Mouse (Mus musculus) liver, adult 2 months (tissue): Measurements from ENCODE around the gene Taf8.

ENCODE experiments used
- CTCF ChIP-seq: fragments of 200-500 bp; IDR thresholded peaks from 2 replicates; pipeline ENCODE4 v1.5.1; 2011; ENCODE audit warnings: low read depth, low read length, control low read depth
- POLR2A ChIP-seq: fragments of 200-500 bp; IDR thresholded peaks from 2 replicates; pipeline ENCODE4 v1.6.1; 2011; ENCODE audit warnings: low read length, control low read depth; ENCODE audit not compliant: insufficient read depth; ENCODE audit errors: extremely low read depth

- no peak for TF ChIP-seq POLR2A
- no peak for TF ChIP-seq CTCF
These were observed 60.6 kb downstream of the Taf8 start for GRCm38 (mm10) chr17:47441296-47442051.
